Mouse (Mus musculus): ENCODE measurements around the gene Prkn.

Prkn gene

GRCm38 (mm10) chr17:12094827-12095590 lies 1254.8 kb downstream of the Prkn start:
- DNase-seq (ENCODE audit: low spot score) = peak; percentile 32

GRCm38 (mm10) chr17:12099415-12099814 lies 1259.2 kb downstream of the Prkn start:
- no peak for DNase-seq (ENCODE audit: low spot score)

GRCm38 (mm10) chr17:12102326-12102725 lies 1262.1 kb downstream of the Prkn start:
- DNase-seq (ENCODE audit: low spot score) = no peak

GRCm38 (mm10) chr17:12103781-12104180 lies 1263.6 kb downstream of the Prkn start:
- no peak for DNase-seq (ENCODE audit: low spot score)

GRCm38 (mm10) chr17:12104245-12104644 lies 1264.1 kb downstream of the Prkn start:
- no peak for DNase-seq (ENCODE audit: low spot score)

- DNase-seq (ENCODE audit: low spot score) = no peak
Measured at GRCm38 (mm10) chr17:12104690-12105089, 1264.5 kb downstream of the Prkn start.

GRCm38 (mm10) chr17:12106255-12106654 lies 1266.1 kb downstream of the Prkn start:
- DNase-seq (ENCODE audit: low spot score) = no peak

All from layer of hippocampus, adult 11-12 months (tissue).